Mouse (Mus musculus): Measurements from ENCODE around the gene 2310039H08Rik.
A peak's percentile ranks its signal among the peaks of the same experiment; 100 is the strongest.

The 2310039H08Rik gene

DNA sequence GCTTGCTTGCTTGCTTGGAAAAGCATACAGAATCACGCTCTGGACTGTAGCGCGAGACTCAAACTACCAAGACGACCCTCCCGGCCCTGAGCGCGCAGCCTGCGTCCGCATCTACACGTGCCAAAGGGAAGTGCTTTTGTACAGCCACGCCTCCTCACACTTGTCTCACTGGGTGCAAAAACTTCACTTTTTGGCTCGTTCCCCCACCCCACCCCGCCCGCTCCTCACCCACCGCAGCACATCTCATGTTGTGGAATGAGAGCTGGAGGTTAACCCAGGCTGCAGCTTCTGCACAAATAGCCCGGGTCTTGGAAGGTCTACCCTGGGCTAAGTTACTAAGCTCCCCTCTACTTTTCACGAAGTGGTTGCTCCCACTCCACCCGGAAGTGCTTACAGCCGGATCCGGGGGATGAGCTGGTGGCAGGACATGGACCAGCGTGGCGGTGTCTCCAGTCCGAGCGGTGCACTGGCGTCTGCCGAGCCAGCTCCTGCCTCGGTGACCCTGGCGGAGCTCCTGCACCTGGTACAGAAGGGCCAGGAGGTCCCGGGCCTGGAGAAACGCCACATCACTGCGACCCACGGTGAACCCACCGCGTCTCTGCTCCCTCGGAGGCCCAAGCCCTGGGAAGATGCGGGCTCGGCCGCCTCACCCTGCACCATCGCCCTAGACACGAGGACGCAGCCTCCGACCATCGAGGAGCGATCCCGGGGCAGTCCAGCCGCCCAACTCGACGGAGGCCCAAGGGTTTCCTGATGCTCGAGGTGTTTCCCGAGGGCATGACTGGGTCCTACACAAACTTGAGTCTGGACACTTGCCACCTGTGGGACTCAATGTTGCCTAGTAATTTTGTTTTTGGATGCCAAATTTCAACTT is at the start of gene 2310039H08Rik:
TSS of gene 2310039H08Rik (plus strand) at position 232 of the 874 bp plus-strand sequence.
- peak; percentile 88 to 97 for DNase-seq (ENCODE audit: inconsistent age in 2 of 2, low spot score in 1 of 2)

GRCm38 (mm10) chr17:46724477-46725084 is 47.9 kb upstream of the 2310039H08Rik start:
- DNase-seq (ENCODE audit: inconsistent age in 2 of 2, low spot score in 1 of 2), result peak in 1 of 2 experiments; percentile 27

- DNase-seq (ENCODE audit: inconsistent age in 2 of 2, low spot score in 1 of 2), result peak in 1 of 2 experiments; percentile 64
These were observed 47.2 kb upstream of the 2310039H08Rik start for GRCm38 (mm10) chr17:46725273-46725672.

GRCm38 (mm10) chr17:46725731-46726645 is 46.4 kb upstream of the 2310039H08Rik start:
- DNase-seq (ENCODE audit: inconsistent age in 2 of 2, low spot score in 1 of 2), result peak; percentile 42 to 69

DNA sequence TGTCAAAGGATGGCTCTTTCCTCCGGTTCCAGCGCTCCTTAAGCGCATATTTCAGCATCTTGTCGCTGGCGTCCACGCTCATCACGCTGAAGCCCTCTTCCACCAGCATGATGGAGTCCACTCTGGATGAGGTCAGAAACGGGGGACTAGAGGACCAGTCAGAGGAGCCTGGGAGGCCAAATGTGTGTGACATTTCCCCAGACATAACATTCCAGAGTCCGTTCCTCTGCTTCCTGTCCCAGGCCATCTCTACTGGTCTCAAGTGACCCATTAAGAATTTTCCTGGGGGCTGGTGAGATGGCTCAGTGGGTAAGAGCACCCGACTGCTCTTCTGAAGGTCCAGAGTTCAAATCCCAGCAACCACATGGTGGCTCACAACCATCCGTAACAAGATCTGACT is 45.2 kb upstream of the 2310039H08Rik start:
- DNase-seq (ENCODE audit: inconsistent age in 2 of 2, low spot score in 1 of 2), result no peak

- peak in 1 of 2 experiments; percentile 65 for DNase-seq (ENCODE audit: inconsistent age in 2 of 2, low spot score in 1 of 2)
These were observed 44.4 kb upstream of the 2310039H08Rik start for GRCm38 (mm10) chr17:46728021-46728420.

DNA sequence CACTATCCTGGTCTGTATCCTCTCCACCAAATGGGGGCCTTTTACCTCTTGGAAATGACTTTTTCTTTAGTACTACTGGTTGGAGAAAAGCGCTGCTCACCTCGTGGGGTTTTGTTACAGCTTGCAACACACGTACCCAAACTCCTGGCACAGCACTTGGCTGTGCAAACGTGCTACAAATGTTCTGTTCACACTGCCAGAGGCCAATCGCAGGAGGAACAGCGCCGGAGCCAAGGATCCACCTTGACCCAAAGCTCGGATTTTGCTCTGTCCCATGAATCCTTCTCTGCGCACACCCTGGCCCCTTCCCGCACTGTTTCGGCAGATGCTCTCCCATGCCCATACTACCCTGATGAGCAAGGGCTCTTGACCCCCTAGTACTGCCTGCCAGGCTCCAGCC is 43.9 kb upstream of the 2310039H08Rik start:
- no peak for DNase-seq (ENCODE audit: inconsistent age in 2 of 2, low spot score in 1 of 2)

DNA sequence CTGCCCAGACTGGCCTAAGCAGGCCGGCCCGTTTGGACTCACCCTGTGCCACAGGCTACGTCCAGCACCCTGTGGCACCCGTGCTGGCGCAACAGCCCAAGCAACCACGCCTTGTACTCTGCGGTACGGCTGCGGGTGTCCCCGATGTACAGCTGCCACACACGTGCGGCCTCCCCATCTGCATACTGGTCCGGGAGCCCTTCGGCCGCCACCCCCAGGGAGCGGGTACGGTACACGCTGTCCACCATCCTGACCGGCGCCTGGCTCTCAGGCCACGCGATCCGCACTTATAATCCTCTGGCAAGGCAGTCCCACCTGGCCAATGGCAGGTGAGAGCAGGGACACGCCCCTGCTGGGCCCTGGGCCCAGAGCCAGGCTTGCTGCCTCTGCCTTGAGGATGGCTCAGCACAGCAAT is 43.5 kb upstream of the 2310039H08Rik start, which contains the start of gene Gnmt:
TSS of gene Gnmt (minus strand) at position 265 of the 415 bp plus-strand sequence.
- no peak for DNase-seq (ENCODE audit: inconsistent age in 2 of 2, low spot score in 1 of 2)

- no peak for DNase-seq (ENCODE audit: inconsistent age in 2 of 2, low spot score in 1 of 2)
These were observed 38.4 kb upstream of the 2310039H08Rik start for GRCm38 (mm10) chr17:46734055-46734454.

GRCm38 (mm10) chr17:46735287-46735686 is 37.1 kb upstream of the 2310039H08Rik start:
- no peak for DNase-seq (ENCODE audit: inconsistent age in 2 of 2, low spot score in 1 of 2)

DNA sequence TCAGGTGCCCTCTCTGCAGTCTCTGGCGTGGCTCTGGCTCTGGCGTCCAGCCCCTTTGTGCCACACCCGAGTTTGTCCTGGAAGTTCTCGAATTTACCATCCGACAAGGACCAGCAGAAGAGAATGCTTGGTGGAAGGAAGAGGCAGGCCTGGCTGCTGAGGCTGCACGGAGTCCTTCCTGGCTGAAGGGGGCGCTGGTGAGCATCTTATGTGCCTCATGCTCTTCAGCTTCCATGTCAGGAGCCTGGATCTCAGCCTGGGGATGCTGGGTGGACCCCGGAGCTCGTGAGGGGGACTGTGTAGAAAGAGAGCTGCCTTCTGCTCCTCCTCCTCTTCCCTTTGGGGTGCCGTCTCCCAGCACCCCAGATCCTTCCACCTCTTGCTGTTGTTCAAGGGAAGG is 36.3 kb upstream of the 2310039H08Rik start:
- DNase-seq (ENCODE audit: inconsistent age in 2 of 2, low spot score in 1 of 2), result peak; percentile 39 to 75

- DNase-seq (ENCODE audit: inconsistent age in 2 of 2, low spot score in 1 of 2), result no peak
These were observed 31.1 kb upstream of the 2310039H08Rik start for GRCm38 (mm10) chr17:46741305-46741704.

DNA sequence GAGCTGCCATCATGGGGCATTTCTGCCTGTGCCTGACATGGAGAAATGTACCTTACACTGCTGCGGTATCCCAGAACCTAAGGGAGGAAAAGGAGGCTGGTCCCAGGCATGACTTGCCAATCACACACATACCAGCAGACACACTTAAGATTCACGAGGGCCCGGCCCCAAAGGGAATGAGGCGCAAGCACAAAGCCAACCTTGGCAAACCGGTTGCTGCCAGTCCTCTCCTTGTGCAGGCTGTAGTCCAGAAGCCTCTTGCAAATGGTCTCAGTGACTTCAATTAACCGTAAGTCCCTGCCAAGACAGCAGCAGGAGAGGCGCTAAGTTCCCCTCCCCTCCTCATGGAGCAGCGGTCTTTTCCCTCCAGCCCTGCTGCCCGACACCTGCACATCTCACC is 29.4 kb upstream of the 2310039H08Rik start:
- no peak for DNase-seq (ENCODE audit: inconsistent age in 2 of 2, low spot score in 1 of 2)

- DNase-seq (ENCODE audit: inconsistent age in 2 of 2, low spot score in 1 of 2), result no peak
These were observed 26.9 kb upstream of the 2310039H08Rik start for GRCm38 (mm10) chr17:46745506-46745905.

DNA sequence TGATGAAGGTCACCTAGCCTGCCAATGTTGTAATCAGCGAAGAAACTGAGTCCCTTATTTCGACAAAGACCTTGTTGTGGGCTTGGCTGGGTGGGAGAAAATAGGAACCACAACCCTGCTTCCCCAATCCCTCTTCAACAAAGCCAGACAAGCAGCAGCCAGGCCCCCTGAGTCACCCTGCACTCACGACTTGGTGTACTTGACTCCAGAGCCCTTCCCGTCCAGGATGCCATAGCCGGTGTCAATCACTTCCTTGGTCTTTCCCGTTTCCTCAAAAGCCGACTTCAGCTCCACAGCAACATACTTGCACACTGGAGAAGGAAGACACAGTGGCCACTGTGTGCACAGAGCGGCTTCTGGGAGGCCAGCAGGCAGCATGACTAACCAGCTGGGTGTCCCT is 25.2 kb upstream of the 2310039H08Rik start:
- no peak for DNase-seq (ENCODE audit: inconsistent age in 2 of 2, low spot score in 1 of 2)

DNA sequence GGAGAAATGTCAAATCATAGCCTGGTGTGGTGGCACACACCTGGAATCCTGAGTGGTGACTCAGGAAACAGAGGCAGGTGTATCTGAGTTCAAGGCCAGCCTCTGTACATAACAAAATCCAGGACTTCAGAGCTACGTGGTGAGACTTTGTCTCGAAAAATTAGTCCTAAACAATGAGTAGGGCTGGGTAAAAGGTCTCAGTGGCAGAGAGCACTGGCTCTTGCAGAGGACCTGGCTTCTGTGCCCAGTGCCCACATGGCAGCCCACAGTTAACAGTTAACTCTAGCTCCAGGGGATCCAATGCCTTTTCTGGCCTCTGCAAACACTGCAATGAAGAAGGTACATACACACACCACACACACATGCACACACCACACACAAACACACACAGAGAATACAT is 24.6 kb upstream of the 2310039H08Rik start:
- no peak for DNase-seq (ENCODE audit: inconsistent age in 2 of 2, low spot score in 1 of 2)

DNA sequence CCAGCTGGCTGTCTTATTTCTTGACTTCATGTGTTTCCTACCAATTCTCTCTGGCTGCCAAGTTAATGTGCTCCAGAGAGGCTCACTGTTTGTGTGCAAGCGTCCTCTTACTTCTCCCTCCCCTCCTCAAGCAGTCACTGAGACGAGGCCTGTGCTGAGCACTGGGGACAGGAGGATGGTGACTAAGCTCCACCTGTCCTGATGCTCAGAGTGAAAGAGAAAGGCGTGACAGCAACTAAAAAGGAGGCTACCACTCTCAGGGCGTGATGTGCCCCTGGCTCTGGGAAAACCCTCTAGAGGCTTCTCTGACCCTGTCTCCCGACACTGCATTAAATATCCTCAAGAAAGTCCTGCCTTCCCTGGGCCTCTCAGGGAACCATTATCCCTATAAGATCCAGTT is 23.2 kb upstream of the 2310039H08Rik start:
- DNase-seq (ENCODE audit: inconsistent age in 2 of 2, low spot score in 1 of 2), result no peak

DNA sequence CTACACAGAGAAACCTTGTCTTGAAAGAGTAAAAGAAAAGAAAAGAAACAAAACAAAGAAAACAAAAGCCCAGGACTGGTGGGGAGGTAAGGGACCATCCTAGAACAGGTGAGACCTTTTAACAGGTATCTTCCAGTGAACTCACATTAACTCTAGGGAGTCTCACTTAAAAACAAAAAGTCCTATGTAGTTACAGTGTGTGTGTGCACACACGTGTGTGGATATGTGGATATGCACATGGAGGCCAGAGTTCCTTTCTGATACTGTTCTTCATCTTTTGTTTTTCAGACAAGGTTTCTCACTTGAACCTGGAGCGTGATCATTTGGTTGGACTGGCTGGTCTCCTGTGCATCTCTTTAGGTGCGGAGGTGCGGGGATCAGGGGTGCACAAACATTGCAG is 21.9 kb upstream of the 2310039H08Rik start:
- no peak for DNase-seq (ENCODE audit: inconsistent age in 2 of 2, low spot score in 1 of 2)

DNA sequence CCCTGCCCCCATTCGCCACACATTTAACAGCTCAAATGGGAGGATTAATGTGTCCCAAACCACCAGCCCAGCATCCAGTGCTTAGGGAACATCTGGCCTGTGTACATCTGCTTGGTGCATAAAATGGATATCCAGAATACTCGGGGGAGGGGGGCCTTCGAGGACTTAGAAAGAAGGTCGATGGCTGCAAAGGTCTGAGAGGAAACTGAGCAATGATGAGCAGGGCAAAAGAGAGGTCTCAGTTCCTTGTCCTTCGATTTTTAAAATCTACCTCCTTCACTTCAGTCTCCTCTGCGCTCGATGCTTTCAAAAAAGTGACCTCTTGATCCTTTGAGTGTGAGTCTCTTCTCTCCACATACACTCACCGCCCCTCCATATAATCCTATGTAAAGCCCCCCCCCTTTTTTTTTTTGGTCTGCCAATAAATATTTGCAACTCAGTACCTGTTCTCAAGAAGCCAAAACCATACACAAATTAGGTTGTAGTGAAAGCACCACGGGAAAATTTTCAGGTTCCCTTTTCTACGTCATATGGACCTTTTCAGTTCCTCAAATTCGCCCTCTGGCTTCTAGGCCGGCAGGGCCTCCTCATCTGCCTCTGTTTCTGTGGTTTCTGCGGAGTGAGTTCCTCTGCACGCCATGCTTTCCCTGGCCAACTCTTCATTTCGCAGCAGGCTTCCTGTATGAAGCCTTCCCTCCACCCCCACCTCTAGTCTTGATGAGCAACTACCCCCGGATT is 21.2 kb upstream of the 2310039H08Rik start:
- DNase-seq (ENCODE audit: inconsistent age in 2 of 2, low spot score in 1 of 2), result peak in 1 of 2 experiments; percentile 49

DNA sequence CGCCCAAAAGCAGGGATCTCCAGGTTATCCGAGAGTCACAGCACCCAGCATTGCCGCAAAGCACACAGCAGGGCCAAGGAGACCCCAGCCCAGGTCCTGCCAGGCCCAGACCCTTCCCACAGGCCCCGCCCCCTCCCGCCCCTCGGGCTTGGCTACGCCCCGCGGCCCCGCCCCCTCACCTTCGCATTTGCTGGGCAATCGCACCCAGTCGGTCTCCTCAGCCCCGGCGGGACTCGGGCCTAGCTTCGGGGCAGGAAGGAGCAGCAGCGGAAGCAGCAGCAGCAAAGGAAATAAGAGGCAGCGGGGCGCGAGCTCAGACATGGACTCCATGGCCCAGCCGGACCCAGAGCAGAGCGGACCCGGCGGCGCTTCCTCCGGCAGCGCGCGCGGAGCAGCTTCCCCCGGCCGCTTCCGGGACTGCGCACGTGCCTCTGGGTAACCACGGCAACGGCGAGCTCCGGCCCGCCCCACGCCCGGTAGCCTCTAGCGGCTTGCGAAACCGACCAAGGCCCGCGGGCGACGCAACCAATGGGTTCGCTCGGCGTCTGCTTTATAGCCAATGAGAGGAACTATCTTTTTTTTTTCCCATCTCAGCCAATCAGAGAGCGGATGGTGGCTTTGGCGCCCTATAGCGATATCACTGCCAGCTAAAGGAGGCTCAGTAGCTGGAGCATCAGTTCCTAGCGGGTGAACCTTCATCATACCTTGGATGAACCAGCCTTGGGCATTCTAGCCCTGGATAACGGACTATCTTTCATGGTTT is 20.5 kb upstream of the 2310039H08Rik start, which contains the start of gene Cnpy3:
TSS of gene Cnpy3 (minus strand) at position 421 of the 763 bp plus-strand sequence.
- DNase-seq (ENCODE audit: inconsistent age in 2 of 2, low spot score in 1 of 2), result peak; percentile 98 to 99

Measured in adrenal gland, adult (tissue).